Mouse (Mus musculus) cerebellum, adult (tissue): ENCODE measurements around the gene Phf21a.
"Not testable (repeated sequence)": the region's sequence is repeated elsewhere in the genome, so short reads cannot be mapped to it uniquely, and the experiment has no call there.

Source experiments
- ATAC-seq: cut with Nextera tagmentation; 2 replicates; pipeline ENCODE4 v1.9.2; 2017; ENCODE audit warnings: mild to moderate bottlenecking, moderate library complexity, mixed read lengths; ENCODE audit not compliant: insufficient number of reproducible peaks, low FRiP score, low TSS enrichment

Gene Phf21a

DNA sequence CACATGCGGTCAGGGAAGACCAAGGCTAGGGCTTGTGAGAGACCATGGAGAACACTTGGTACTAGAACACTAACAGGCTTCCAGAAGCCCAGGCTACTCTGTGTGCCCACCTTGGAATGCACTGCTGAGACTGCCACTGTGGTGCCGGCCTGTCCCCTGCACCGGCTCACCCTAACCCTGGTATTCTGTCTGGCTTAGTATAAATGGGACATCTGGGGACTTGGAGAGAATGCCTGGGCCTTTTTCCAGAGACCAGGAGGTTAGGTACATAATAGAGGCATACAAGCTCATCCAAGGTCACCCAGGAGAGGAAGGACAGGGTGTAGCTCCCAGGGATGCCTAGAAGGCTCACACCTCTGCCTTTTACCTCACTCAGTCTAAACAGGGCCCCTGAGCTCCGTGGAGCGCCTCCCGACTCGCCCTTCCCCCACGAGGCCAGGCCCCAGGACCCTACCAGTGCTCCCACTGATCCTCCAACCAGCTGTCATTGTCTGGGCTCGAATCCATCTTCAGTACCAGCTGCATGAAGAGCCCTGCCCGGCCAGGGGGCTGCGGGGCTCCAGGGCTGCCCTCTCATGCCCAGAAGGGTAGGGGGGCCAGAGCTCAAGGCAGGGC lies 298.9 kb downstream of the Phf21a start:
- ATAC-seq, result no peak

- ATAC-seq, result no peak
These were observed 299.7 kb downstream of the Phf21a start for GRCm38 (mm10) chr2:92392318-92393264.

DNA sequence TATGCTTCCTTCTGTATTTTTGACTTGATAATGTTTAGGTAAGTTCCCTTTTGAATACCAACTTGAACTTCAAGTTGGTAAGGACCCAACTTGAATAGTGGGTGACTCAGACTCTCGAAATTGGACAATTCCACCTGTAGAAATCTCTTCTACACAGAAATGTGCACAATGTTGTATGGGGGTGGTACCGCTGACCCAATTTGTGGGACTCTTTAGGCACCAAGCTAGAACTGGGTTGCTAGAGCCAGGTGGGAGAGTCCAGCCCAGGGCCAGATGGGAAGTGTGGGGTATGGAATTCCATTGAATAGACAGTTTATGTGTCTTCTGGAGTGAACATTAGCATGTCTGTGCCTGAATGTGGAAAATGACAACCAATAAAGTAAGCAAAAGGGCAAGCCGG lies 302.6 kb downstream of the Phf21a start:
- no peak for ATAC-seq

GRCm38 (mm10) chr2:92397436-92397835 lies 304.5 kb downstream of the Phf21a start:
- no peak for ATAC-seq

- not testable (repeated sequence) for ATAC-seq
These were observed 307.0 kb downstream of the Phf21a start for GRCm38 (mm10) chr2:92399877-92400276.

GRCm38 (mm10) chr2:92400682-92401081 lies 307.8 kb downstream of the Phf21a start:
- no peak for ATAC-seq

- no peak for ATAC-seq
These were observed 308.2 kb downstream of the Phf21a start, which contains the start of gene Mapk8ip1 for GRCm38 (mm10) chr2:92401091-92401561. TSS of gene Mapk8ip1 (minus strand) at chr2:92401263.

GRCm38 (mm10) chr2:92402591-92403326 lies 309.8 kb downstream of the Phf21a start:
- ATAC-seq, result peak; percentile 75

DNA sequence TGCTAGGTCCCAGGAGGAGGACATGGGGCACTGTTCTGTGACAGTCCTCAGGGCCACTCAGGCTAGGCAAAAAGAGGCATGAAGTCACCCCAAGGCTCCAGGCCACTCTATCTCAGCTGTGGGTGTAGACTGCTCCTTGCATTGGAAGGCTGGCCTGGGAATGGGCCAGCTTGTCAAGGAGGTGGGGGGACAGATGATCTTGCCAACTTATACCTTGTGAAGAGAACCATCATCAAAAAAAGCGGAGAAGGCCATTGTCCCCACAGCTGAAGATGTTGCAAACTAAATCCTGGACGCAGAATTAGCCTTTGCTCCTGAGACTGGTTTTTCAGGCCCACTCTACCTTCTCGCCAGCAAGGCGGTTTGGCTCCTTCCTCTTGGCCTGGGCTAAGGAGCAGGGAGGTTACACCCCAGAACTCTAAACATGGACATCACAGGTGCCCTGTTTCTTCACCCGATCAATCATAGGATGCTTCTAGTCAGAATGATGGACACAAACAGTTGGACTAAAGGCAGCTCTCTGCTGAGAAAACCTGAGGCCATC lies 310.9 kb downstream of the Phf21a start:
- no peak for ATAC-seq

DNA sequence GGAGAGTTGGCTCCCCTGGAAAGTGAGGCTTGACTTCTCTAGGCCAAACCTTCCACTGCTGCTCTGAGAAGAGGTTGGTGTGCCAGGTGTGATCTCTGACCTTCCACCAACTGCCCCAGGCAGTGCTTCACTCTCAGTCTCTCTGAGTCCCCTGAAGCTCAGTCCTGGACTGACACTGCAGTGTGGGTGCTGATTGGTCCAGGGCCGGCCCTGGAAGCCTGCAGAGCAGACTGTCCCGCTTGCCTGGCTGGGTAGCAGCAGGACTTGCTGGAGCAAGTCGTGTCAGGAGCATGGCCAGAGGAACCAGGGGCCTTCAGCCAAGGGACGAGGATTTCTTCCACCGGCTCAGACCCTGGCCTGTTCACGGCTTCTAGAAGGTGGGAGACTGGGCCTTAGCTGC lies 311.8 kb downstream of the Phf21a start:
- no peak for ATAC-seq

DNA sequence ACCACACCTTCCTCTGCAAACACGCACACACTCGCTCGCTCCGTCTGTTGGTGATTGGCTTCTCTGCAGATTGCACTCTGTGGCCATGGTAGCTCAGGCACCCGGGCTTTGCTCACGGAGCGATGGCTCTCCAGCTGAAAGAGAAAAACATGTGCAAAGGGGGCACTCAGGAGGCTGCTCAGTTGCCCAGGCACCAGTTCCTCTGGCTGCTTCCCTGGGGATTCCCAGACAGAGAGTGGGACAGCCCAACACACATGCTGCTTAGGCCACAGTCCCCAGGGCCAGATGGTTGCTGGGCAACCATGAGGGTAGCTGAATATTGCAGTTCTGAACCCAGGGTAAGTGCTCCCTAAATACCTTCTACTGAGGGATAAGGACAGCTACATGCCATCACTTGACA lies 312.8 kb downstream of the Phf21a start:
- no peak for ATAC-seq

DNA sequence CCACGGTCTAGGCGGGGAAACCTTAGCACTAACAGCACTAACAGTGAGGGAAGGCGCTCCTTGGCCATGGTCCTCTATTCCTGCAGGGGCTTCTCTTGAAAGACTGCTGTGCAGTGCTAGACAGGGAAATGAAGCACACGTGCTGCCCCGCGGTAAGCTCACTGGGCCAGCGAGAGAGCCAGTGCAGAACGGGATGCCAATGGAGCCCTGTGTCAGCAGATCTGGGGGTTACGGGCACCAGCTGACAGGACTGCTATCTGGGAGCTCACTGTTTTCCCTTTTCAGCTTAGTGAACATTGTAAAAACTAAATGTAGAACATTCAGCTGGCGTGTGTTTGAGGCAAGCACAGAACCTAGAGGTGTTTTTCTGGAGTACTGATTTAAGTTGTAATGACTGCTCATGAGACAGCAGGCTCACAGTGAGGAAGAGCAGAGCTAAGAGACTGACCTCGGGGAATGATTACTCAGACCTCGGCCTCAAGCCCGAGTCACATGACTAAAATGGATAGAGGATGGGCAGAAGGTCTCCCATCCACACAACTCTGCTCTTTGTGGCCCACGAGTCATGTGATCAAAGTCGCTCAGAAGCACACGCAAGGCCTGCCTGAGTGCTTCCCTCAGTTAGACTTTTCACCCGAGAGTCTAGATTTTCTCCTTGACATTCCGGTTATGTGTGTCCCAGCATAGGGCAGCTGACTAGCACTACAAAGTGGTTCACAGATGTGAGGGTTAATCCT lies 315.6 kb downstream of the Phf21a start:
- no peak for ATAC-seq

- peak; percentile 68; the same call in 1 of the 2 replicates for ATAC-seq
These were observed 318.8 kb downstream of the Phf21a start for GRCm38 (mm10) chr2:92411705-92412104.
